ENCODE assay signal across 8 mouse cellular contexts in genomic region chr13:34652016-34652352, GRCm38 (mm10). TPM values are rescaled to one million over a fixed set of nuclear protein-coding genes. Genes with fewer than 3 reads are reported as not detected.
DNase-seq lines count a peak whose midpoint lies in the region; ATAC-seq and TF ChIP-seq lines count a peak whose summit lies in the region.

No protein-coding gene starts in this region.

- H3K9me3 ChIP-seq in lung, embryonic 16.5 days (ENCODE audit: control insufficient read depth, low read length), result no peaks in the 10 kb centered on the region
- no peaks in the 10 kb centered on the region for H3K9me3 ChIP-seq in hindbrain, postnatal 0 days (ENCODE audit: low read length)
- H3K9me3 ChIP-seq in midbrain, postnatal 0 days (ENCODE audit: low read length), result no peaks in the 10 kb centered on the region

- no peak for DNase-seq in cerebellum, adult 2 months
- DNase-seq in lung, postnatal 4 days, result no peak
- no peak for DNase-seq in hindbrain, postnatal 0 days (ENCODE audit: low spot score)
- DNase-seq in midbrain, postnatal 0 days (ENCODE audit: low spot score), result no peak
- DNase-seq in yolk sac, embryonic 10.5 days (ENCODE audit: low spot score), result no peak
- no peak for DNase-seq in thymus, postnatal 0 days (ENCODE audit: low spot score)

- H3K4me2 ChIP-seq in lung, embryonic 16.5 days (ENCODE audit: low read depth, low read length), result peak overlapping the region; percentile 96
- H3K4me2 ChIP-seq in hindbrain, postnatal 0 days (ENCODE audit: low read depth, low read length), result peak overlapping the region; percentile 88
- H3K4me2 ChIP-seq in midbrain, postnatal 0 days (ENCODE audit: low read depth, low read length, poor library complexity, severe bottlenecking), result peak overlapping the region; percentile 96

- no peak for TF ChIP-seq POLR2A in cerebellum, adult 2 months (IDR thresholded peaks at IDR 0.05; ENCODE audit: borderline replicate concordance, insufficient read depth, low read length)

- no peak for ATAC-seq in cerebellum, adult (ENCODE audit: insufficient number of reproducible peaks, low FRiP score, low TSS enrichment)
- ATAC-seq in lung, embryonic 16.5 days (ENCODE audit: low read depth), result peak; percentile 24; the same call in 1 of the 2 replicates
- peak; percentile 55 for ATAC-seq in hindbrain, postnatal 0 days
- ATAC-seq in midbrain, postnatal 0 days (ENCODE audit: low FRiP score), result peak; percentile 47

- no peaks in the 10 kb centered on the region; the same call in 1 of the 2 replicates for H3K4me1 ChIP-seq in cerebellum, adult 2 months (ENCODE audit: control insufficient read depth, insufficient read depth, low read length)
- peaks cover 7% of the 10 kb centered on the region for H3K4me1 ChIP-seq in lung, embryonic 16.5 days (replicated peaks; ENCODE audit: control insufficient read depth, insufficient read depth, low read length)
- peaks cover 4% of the 10 kb centered on the region; the same call in 1 of the 2 replicates for H3K4me1 ChIP-seq in hindbrain, postnatal 0 days (ENCODE audit: insufficient read depth, low read length)
- H3K4me1 ChIP-seq in midbrain, postnatal 0 days (ENCODE audit: insufficient read depth, low read length), result peaks cover 7% of the 10 kb centered on the region; the same call in 1 of the 2 replicates

- TF ChIP-seq CTCF in cerebellum, adult 2 months (IDR thresholded peaks at IDR 0.05; ENCODE audit: borderline replicate concordance, insufficient read depth, low read depth, low read length), result no peak
- TF ChIP-seq CTCF in hindbrain, postnatal 0 days (IDR thresholded peaks at IDR 0.05; ENCODE audit: low read depth), result no peak
- no peak for TF ChIP-seq CTCF in midbrain, postnatal 0 days (IDR thresholded peaks at IDR 0.05)

- H3K27ac ChIP-seq in cerebellum, adult 2 months (ENCODE audit: insufficient read depth, low read length), result no peak overlapping the region
- no peak overlapping the region for H3K27ac ChIP-seq in lung, embryonic 16.5 days (ENCODE audit: low read length)
- peak overlapping the region; percentile 51; the same call in 1 of the 2 replicates for H3K27ac ChIP-seq in hindbrain, postnatal 0 days
- no peak overlapping the region for H3K27ac ChIP-seq in midbrain, postnatal 0 days (ENCODE audit: low read depth, low read length)

- no peaks in the 10 kb centered on the region for H3K36me3 ChIP-seq in lung, embryonic 16.5 days (ENCODE audit: control insufficient read depth, insufficient read depth, low read length)
- H3K36me3 ChIP-seq in hindbrain, postnatal 0 days (ENCODE audit: insufficient read depth, low read length), result no peaks in the 10 kb centered on the region
- H3K36me3 ChIP-seq in midbrain, postnatal 0 days (ENCODE audit: insufficient read depth, low read length), result no peaks in the 10 kb centered on the region

- WGBS in cerebellum, adult 2 months, result 2% methylated on average over 35 of the region's 35 CpGs
- under 1% methylated on average over 35 of the region's 35 CpGs for WGBS in lung, embryonic 16.5 days
- under 1% methylated on average over 35 of the region's 35 CpGs for WGBS in hindbrain, postnatal 0 days
- under 1% methylated on average over 28 of the region's 35 CpGs for WGBS in midbrain, postnatal 0 days

- H3K4me3 ChIP-seq in cerebellum, adult 2 months (replicated peaks; ENCODE audit: insufficient read depth, low read depth, low read length), result peak overlapping the region; percentile 36
- H3K4me3 ChIP-seq in lung, embryonic 16.5 days (ENCODE audit: low read length), result peak overlapping the region; percentile 57
- peak overlapping the region; percentile 53 for H3K4me3 ChIP-seq in hindbrain, postnatal 0 days (ENCODE audit: low read length)
- peak overlapping the region; percentile 56 for H3K4me3 ChIP-seq in midbrain, postnatal 0 days (ENCODE audit: low read depth, low read length)

- H3K27me3 ChIP-seq in cerebellum, adult 2 months (ENCODE audit: control insufficient read depth, insufficient read depth, low read length), result peaks cover 6% of the 10 kb centered on the region; the same call in 1 of the 2 replicates
- H3K27me3 ChIP-seq in lung, embryonic 16.5 days (ENCODE audit: control insufficient read depth, insufficient read depth, low read depth, low read length), result peaks cover 3% of the 10 kb centered on the region; the same call in 1 of the 2 replicates
- H3K27me3 ChIP-seq in hindbrain, postnatal 0 days (ENCODE audit: insufficient read depth, low read length), result no peaks in the 10 kb centered on the region
- H3K27me3 ChIP-seq in midbrain, postnatal 0 days (ENCODE audit: insufficient read depth, low read length), result peaks cover 18% of the 10 kb centered on the region

- peak overlapping the region; percentile 77 for H3K9ac ChIP-seq in lung, embryonic 16.5 days (ENCODE audit: low read length)
- H3K9ac ChIP-seq in hindbrain, postnatal 0 days (replicated peaks; ENCODE audit: low read length), result peak overlapping the region; percentile 64
- H3K9ac ChIP-seq in midbrain, postnatal 0 days (replicated peaks; ENCODE audit: low read length, poor library complexity, severe bottlenecking), result peak overlapping the region; percentile 64

RNA-seq across cellular contexts. Expression of gene Pxdc1, which starts 1.3 kb away (rescaled TPM):
- polyA plus RNA-seq in cerebellum, adult 2 months (2012; rRNA removed), result 5.1 and 5.7 TPM in 2 replicates
- polyA plus RNA-seq in lung, embryonic 16.5 days (2015; fragmentation: Nextera tagmentation; extraction: Ambion mirVana), result 6.2 and 9.0 TPM in 2 replicates
- total RNA-seq in hindbrain, postnatal 0 days (2014; rRNA removed), result 15.6 and 25.2 TPM in 2 replicates
- polyA plus RNA-seq in hindbrain, postnatal 0 days (2015; fragmentation: Nextera tagmentation; extraction: Ambion mirVana), result 11.3 and 14.5 TPM in 2 replicates
- total RNA-seq in midbrain, postnatal 0 days (2014; rRNA removed), result 11.7 and 12.7 TPM in 2 replicates
- 7.5 and 7.8 TPM in 2 replicates for polyA plus RNA-seq in midbrain, postnatal 0 days (2015; fragmentation: Nextera tagmentation; extraction: Ambion mirVana)
- 4.6 and 6.6 TPM in 2 replicates for polyA plus RNA-seq in thymus, postnatal 0 days (2015; fragmentation: Nextera tagmentation; extraction: Ambion mirVana)
